Mouse (Mus musculus) liver, embryonic 13.5 days (tissue): ENCODE data around the gene Gosr2. TPM values are rescaled to one million over a fixed set of nuclear protein-coding genes. Genes with fewer than 3 reads are reported as not detected.
"Not testable (repeated sequence)": the region's sequence is repeated elsewhere in the genome, so short reads cannot be mapped to it uniquely, and the experiment has no call there.

Experiments
- ATAC-seq: fragments of 200-750 bp; cut with Nextera tagmentation; 2 replicates; pipeline ENCODE4 v1.8.0; 2017; ENCODE audit warnings: low read depth, mild to moderate bottlenecking, moderate number of reproducible peaks, moderate library complexity
- DNase-seq: peaks from one replicate; pipeline ENCODE4 v3.0.0; 2022
- H3K27ac ChIP-seq: fragments of 300-500 bp; sonication (generic); 2 replicates; pipeline ENCODE4 v1.5.1; 2015; ENCODE audit warnings: moderate library complexity, mild to moderate bottlenecking, inconsistent platforms
- H3K27me3 ChIP-seq: fragments of 300-500 bp; sonication (generic); 2 replicates; pipeline ENCODE4 v1.6.1; 2015; ENCODE audit warnings: mild to moderate bottlenecking, inconsistent platforms
- H3K36me3 ChIP-seq: fragments of 300-500 bp; sonication (generic); 2 replicates; pipeline ENCODE4 v1.6.1; 2015; ENCODE audit warnings: mild to moderate bottlenecking, inconsistent platforms
- H3K4me1 ChIP-seq: fragments of 300-500 bp; sonication (generic); replicated peaks from 2 replicates; pipeline ENCODE4 v1.6.1; 2015; ENCODE audit warnings: inconsistent platforms
- H3K4me2 ChIP-seq: fragments of 300-500 bp; sonication (generic); 2 replicates; pipeline ENCODE4 v1.6.1; 2015; ENCODE audit warnings: inconsistent platforms, mild to moderate bottlenecking, moderate library complexity
- H3K4me3 ChIP-seq: fragments of 300-500 bp; sonication (generic); replicated peaks from 2 replicates; pipeline ENCODE4 v1.5.1; 2015; ENCODE audit warnings: mild to moderate bottlenecking, inconsistent platforms
- H3K9ac ChIP-seq: fragments of 300-500 bp; sonication (generic); 2 replicates; pipeline ENCODE4 v1.6.1; 2015; ENCODE audit warnings: mild to moderate bottlenecking, inconsistent platforms
- H3K9me3 ChIP-seq: fragments of 300-500 bp; sonication (generic); replicated peaks from 2 replicates; pipeline ENCODE4 v1.6.1; 2016; ENCODE audit warnings: inconsistent platforms
- WGBS: fragments of 180-500 bp; shearing (Covaris S2); methylation state at CpG from one replicate; pipeline ENCODE4 v1.1.7; 2015; ENCODE audit not compliant: insufficient replicate concordance; 5-methylcytosine and 5-hydroxymethylcytosine counted together
- polyA plus RNA-seq: library from polyadenylated mRNA; unstranded; fragments of >200 nt; fragmentation: Nextera tagmentation; extraction: Ambion mirVana; gene quantifications from 2 replicates; pipeline ENCODE4 v1.2.1, GENCODE M21; 2015

The Gosr2 gene
- polyA plus RNA-seq, 1 experiment from 2014 or later = 43.2 TPM

GRCm38 (mm10) chr11:103688980-103689378, 8.7 kb downstream of the Gosr2 start:
- ATAC-seq = no peak
- H3K36me3 ChIP-seq = peaks cover 44% of the 10 kb centered on the region
- no peaks in the 10 kb centered on the region for H3K9me3 ChIP-seq
- no peak overlapping the region for H3K9ac ChIP-seq
- no peak overlapping the region for H3K4me3 ChIP-seq
- DNase-seq = no peak
- no peaks in the 10 kb centered on the region for H3K27me3 ChIP-seq
- peaks cover 20% of the 10 kb centered on the region for H3K4me1 ChIP-seq
- H3K4me2 ChIP-seq = no peak overlapping the region
- 24% methylated on average over 3 of the region's 3 CpGs for WGBS
- no peak overlapping the region; the same call in 1 of the 2 replicates for H3K27ac ChIP-seq

DNA sequence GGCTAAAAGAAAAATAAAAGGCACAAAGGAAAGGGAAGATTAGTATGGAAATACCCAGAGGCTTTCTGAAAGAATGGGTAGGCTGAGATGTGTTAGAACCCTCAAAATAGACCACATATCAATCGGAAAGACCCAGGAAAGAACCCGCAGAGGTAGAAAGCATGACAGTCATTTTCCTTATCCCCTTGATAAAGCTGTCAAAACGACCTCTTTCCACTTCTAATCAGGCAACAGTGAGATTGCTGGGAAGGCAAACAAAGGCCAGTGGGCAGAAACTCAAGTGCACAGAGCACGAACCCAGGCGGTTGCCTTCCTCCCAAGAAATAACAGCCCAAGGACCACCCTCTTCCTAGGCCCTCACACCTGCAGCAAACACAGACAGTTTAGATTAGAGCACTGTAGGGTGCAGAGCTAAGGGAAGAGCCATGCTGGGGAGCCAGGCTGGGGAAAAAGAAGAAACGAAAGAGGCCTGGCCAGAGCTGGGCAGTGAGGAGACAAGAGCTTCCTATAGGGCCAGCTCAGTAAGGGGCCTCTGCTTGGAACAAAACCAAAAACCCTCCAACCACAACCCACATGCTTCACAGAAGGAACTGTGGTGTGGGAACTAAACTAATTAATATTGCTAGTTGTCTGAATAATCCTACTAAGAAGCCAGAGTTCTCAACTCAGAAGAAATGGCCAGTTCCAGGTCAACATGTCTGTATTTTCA, 9.3 kb downstream of the Gosr2 start:
- no peak overlapping the region for H3K9ac ChIP-seq
- ATAC-seq = no peak
- WGBS = 54% methylated on average over 6 of the region's 6 CpGs

GRCm38 (mm10) chr11:103686706-103687105, 11.0 kb downstream of the Gosr2 start:
- Histone ChIP-seq H3K9me3 (no peaks in the 10 kb centered on the region), H3K4me2 (no peak overlapping the region), H3K4me3 (no peak overlapping the region), H3K36me3 (peaks cover 65% of the 10 kb centered on the region), H3K9ac (no peak overlapping the region), H3K27me3 (no peaks in the 10 kb centered on the region), H3K4me1 (peaks cover 20% of the 10 kb centered on the region), H3K27ac (no peak overlapping the region)
- WGBS = 78% methylated on average over 6 of the region's 6 CpGs
- no peak for ATAC-seq
- DNase-seq = no peak

More for the DNA sequence above, 9.3 kb downstream of the Gosr2 start:
- H3K36me3 ChIP-seq = peaks cover 48% of the 10 kb centered on the region
- no peak overlapping the region for H3K4me3 ChIP-seq
- H3K27ac ChIP-seq = no peak overlapping the region
- no peaks in the 10 kb centered on the region for H3K9me3 ChIP-seq
- peaks cover 20% of the 10 kb centered on the region for H3K4me1 ChIP-seq
- H3K4me2 ChIP-seq = no peak overlapping the region
- DNase-seq = no peak
- no peaks in the 10 kb centered on the region for H3K27me3 ChIP-seq

DNA sequence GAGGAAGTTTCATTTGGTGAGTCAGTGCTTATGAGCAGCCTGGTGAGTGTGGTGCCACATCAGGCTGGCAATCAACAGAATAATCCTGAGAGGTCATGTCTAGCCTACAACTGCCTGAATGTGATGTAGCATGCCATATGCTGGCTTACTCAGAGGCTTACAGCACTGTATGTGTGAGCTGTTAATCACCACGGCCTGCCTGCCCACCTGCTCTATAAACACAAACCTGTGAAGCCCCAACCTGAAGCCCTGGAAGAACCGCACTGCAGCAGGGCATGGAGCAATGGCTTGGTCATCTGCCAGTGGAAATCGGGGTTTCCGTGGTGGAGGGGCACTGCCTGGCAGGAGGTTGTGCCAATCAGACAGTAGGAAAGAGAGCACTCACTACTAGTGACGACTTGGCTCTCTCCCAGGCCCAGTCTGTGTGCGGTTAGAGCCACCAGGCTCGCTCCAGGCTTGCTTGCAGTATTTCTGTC, 12.4 kb downstream of the Gosr2 start:
- Histone ChIP-seq H3K4me3 (no peak overlapping the region), H3K4me1 (peaks cover 18% of the 10 kb centered on the region), H3K9me3 (no peaks in the 10 kb centered on the region), H3K9ac (no peak overlapping the region), H3K27me3 (no peaks in the 10 kb centered on the region), H3K27ac (no peak overlapping the region), H3K4me2 (no peak overlapping the region), H3K36me3 (peaks cover 79% of the 10 kb centered on the region)
- WGBS = 81% methylated on average over 7 of the region's 7 CpGs
- DNase-seq (no peak), ATAC-seq (no peak)

DNA sequence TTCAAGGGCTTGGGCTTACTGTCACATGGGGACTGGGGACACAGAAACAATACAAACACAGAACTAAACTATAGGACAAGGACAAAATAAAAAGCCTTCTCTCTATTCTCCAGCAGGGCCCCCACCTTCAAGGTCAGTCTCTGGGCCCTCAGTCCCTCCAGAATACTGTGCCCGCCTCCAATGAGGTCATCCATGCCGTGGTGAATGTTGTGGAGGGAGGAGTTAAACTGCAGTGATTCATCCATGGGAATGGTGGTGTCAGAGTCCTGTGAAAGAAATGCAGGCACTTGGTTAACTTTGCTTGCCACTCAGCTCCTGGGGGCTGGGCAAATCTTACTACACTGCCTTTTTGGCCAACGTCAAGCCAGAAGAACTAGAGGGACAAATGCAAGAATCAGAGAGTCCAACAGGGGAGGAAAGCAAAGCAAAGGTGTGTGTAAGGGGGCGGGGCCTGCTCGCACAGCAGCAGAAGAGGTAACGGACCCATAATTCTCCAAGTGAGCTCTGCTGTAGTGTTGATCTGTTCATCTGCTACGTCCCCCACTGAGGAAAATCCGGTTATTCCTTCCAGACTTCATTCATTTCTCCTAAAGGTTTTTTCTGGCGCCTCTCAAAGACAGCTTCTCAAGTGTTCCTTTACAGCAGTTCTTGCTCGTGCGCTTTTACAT, 13.9 kb downstream of the Gosr2 start:
- peaks cover 92% of the 10 kb centered on the region for H3K36me3 ChIP-seq
- no peak for ATAC-seq
- no peaks in the 10 kb centered on the region for H3K9me3 ChIP-seq
- no peak overlapping the region for H3K9ac ChIP-seq
- H3K27ac ChIP-seq = no peak overlapping the region
- no peak overlapping the region for H3K4me3 ChIP-seq
- 77% methylated on average over 11 of the region's 11 CpGs for WGBS
- H3K27me3 ChIP-seq = no peaks in the 10 kb centered on the region
- H3K4me1 ChIP-seq = peaks cover 3% of the 10 kb centered on the region
- DNase-seq = no peak
- H3K4me2 ChIP-seq = no peak overlapping the region

- H3K4me1 ChIP-seq, H3K27ac ChIP-seq, H3K4me3 ChIP-seq, H3K9ac ChIP-seq, H3K4me2 ChIP-seq, H3K27me3 ChIP-seq, H3K9me3 ChIP-seq: not testable (repeated sequence)
- 47% methylated on average over 2 of the region's 2 CpGs for WGBS
- ATAC-seq = peak; percentile 57
- peaks cover 53% of the 10 kb centered on the region for H3K36me3 ChIP-seq
- DNase-seq = peak; percentile 27
Observed at GRCm38 (mm10) chr11:103677042-103677441, 20.7 kb downstream of the Gosr2 start.

- H3K27ac ChIP-seq = no peak overlapping the region
- 38% methylated on average over 3 of the region's 3 CpGs for WGBS
- H3K27me3 ChIP-seq = no peaks in the 10 kb centered on the region
- H3K4me2 ChIP-seq = no peak overlapping the region
- H3K9ac ChIP-seq = no peak overlapping the region
- H3K4me3 ChIP-seq = no peak overlapping the region
- H3K4me1 ChIP-seq = no peaks in the 10 kb centered on the region
- no peaks in the 10 kb centered on the region for H3K9me3 ChIP-seq
- H3K36me3 ChIP-seq = peaks cover 38% of the 10 kb centered on the region
- peak; percentile 35 for DNase-seq
- ATAC-seq = no peak
Observed at GRCm38 (mm10) chr11:103675556-103675955, 22.1 kb downstream of the Gosr2 start.

- no peak overlapping the region for H3K4me2 ChIP-seq
- H3K27ac ChIP-seq = no peak overlapping the region
- no peaks in the 10 kb centered on the region for H3K36me3 ChIP-seq
- 53% methylated on average over 13 of the region's 13 CpGs for WGBS
- no peak for DNase-seq
- H3K4me3 ChIP-seq = no peak overlapping the region
- no peaks in the 10 kb centered on the region for H3K27me3 ChIP-seq
- no peaks in the 10 kb centered on the region for H3K9me3 ChIP-seq
- no peaks in the 10 kb centered on the region for H3K4me1 ChIP-seq
- no peak overlapping the region for H3K9ac ChIP-seq
- no peak for ATAC-seq
Observed at GRCm38 (mm10) chr11:103666907-103667426, 30.7 kb downstream of the Gosr2 start.

- Histone ChIP-seq H3K4me2 (no peak overlapping the region), H3K4me1 (no peaks in the 10 kb centered on the region), H3K9me3 (no peaks in the 10 kb centered on the region), H3K27me3 (no peaks in the 10 kb centered on the region), H3K27ac (no peak overlapping the region), H3K36me3 (no peaks in the 10 kb centered on the region), H3K4me3 (no peak overlapping the region), H3K9ac (no peak overlapping the region)
- ATAC-seq (no peak), DNase-seq (no peak)
- WGBS = 36% methylated on average over 10 of the region's 10 CpGs
Observed at GRCm38 (mm10) chr11:103666181-103666906, 31.4 kb downstream of the Gosr2 start.

DNA sequence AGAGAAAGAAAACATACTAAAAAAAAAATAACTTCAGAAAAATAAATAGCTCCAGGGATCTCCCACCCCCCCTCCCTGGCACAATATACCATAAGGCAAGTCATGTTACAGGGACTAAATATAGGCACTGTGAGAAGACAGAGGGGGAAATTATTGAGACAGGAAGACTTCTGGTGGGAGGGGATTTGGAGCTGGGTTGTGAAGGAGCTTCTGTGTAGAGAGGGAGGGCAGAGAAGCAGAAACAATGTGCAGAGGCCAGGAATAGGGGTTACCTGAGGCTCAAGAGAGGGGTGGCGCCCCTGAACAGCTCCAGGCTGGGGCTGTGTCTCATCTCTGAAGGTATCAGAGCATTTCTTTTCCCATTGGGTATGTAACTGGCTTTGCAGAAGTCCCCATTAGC, 32.0 kb downstream of the Gosr2 start:
- no peak overlapping the region for H3K27ac ChIP-seq
- DNase-seq = no peak
- WGBS = 35% methylated on average over 1 of the region's 1 CpGs
- no peak overlapping the region for H3K4me3 ChIP-seq
- no peak overlapping the region for H3K4me2 ChIP-seq
- no peak overlapping the region for H3K9ac ChIP-seq
- no peaks in the 10 kb centered on the region for H3K9me3 ChIP-seq
- H3K4me1 ChIP-seq = no peaks in the 10 kb centered on the region
- no peak for ATAC-seq
- no peaks in the 10 kb centered on the region for H3K27me3 ChIP-seq
- no peaks in the 10 kb centered on the region for H3K36me3 ChIP-seq

GRCm38 (mm10) chr11:103663119-103663518, 34.6 kb downstream of the Gosr2 start:
- no peaks in the 10 kb centered on the region for H3K27me3 ChIP-seq
- H3K9me3 ChIP-seq = no peaks in the 10 kb centered on the region
- H3K4me2 ChIP-seq = no peak overlapping the region
- H3K4me1 ChIP-seq = no peaks in the 10 kb centered on the region
- no peaks in the 10 kb centered on the region for H3K36me3 ChIP-seq
- 64% methylated on average over 8 of the region's 8 CpGs for WGBS
- no peak for ATAC-seq
- H3K9ac ChIP-seq = no peak overlapping the region
- H3K27ac ChIP-seq = no peak overlapping the region
- H3K4me3 ChIP-seq = no peak overlapping the region
- DNase-seq = no peak
